Mouse (Mus musculus) limb, embryonic 11.5 days (tissue): ENCODE measurements around the gene Ydjc. TPM values are rescaled to one million over a fixed set of nuclear protein-coding genes. Genes with fewer than 3 reads are reported as not detected.

Source experiments
- ATAC-seq: fragments of 200-750 bp; cut with Nextera tagmentation; 2 replicates; pipeline ENCODE4 v1.8.0; 2017; ENCODE audit warnings: low read depth; ENCODE audit not compliant: insufficient number of reproducible peaks, low FRiP score, low TSS enrichment
- DNase-seq: peaks from one replicate; pipeline ENCODE4 v3.0.0-alpha.2; 2015; ENCODE audit warnings: low spot score
- H3K27ac ChIP-seq: fragments of 300-500 bp; sonication (generic); replicated peaks from 2 replicates; pipeline ENCODE4 v1.5.1; 2014; ENCODE audit warnings: low read depth, mild to moderate bottlenecking, low read length
- H3K27me3 ChIP-seq: fragments of 300-500 bp; sonication (generic); 2 replicates; pipeline ENCODE4 v1.6.1; 2014; ENCODE audit warnings: mild to moderate bottlenecking, low read length, mixed read lengths; ENCODE audit not compliant: control insufficient read depth, insufficient read depth
- H3K36me3 ChIP-seq: fragments of 300-500 bp; sonication (generic); 2 replicates; pipeline ENCODE4 v1.6.1; 2014; ENCODE audit warnings: mild to moderate bottlenecking, low read length, moderate library complexity, mixed read lengths; ENCODE audit not compliant: control insufficient read depth, insufficient read depth
- H3K4me1 ChIP-seq: fragments of 300-500 bp; sonication (generic); 2 replicates; pipeline ENCODE4 v1.6.1; 2014; ENCODE audit warnings: low read length, mixed read lengths; ENCODE audit not compliant: control insufficient read depth, insufficient read depth
- H3K4me2 ChIP-seq: fragments of 300-500 bp; sonication (generic); 2 replicates; pipeline ENCODE4 v1.6.1; 2014; ENCODE audit warnings: low read depth, mild to moderate bottlenecking, moderate library complexity; ENCODE audit not compliant: severe bottlenecking
- H3K4me3 ChIP-seq: fragments of 300-500 bp; sonication (generic); 2 replicates; pipeline ENCODE4 v1.5.1; 2014; ENCODE audit warnings: low read depth, low read length
- H3K9ac ChIP-seq: fragments of 300-500 bp; sonication (generic); 2 replicates; pipeline ENCODE4 v1.6.1; 2014; ENCODE audit warnings: mild to moderate bottlenecking, low read length
- H3K9me3 ChIP-seq: fragments of 300-500 bp; sonication (generic); 2 replicates; pipeline ENCODE4 v1.6.1; 2016; ENCODE audit warnings: low read length; ENCODE audit not compliant: control insufficient read depth
- WGBS: fragments of 180-500 bp; shearing (Covaris S2); extraction: QIAGEN DNeasy Blood & Tissue Kit; methylation state at CpG from one replicate; pipeline ENCODE4 v1.1.7; 2014; 5-methylcytosine and 5-hydroxymethylcytosine counted together
- polyA plus RNA-seq: library from polyadenylated mRNA; unstranded; fragments of >200 nt; fragmentation: Nextera tagmentation; extraction: Ambion mirVana; gene quantifications from 2 replicates; pipeline ENCODE4 v1.2.1, GENCODE M21; 2014

Gene Ydjc
- polyA plus RNA-seq, 1 experiment from 2014 or later: 3.6 TPM

- Histone ChIP-seq H3K36me3 (peaks cover 17% of the 10 kb centered on the region), H3K9ac (peak within 1 kb of the TSS; percentile 66), H3K27ac (peak within 1 kb of the TSS; percentile 4; the same call in 1 of the 2 replicates), H3K4me3 (peak within 1 kb of the TSS; percentile 56), H3K4me2 (peak within 1 kb of the TSS; percentile 64), H3K9me3 (no peaks in the 10 kb centered on the region), H3K4me1 (peaks cover 3% of the 10 kb centered on the region), H3K27me3 (no peaks in the 10 kb centered on the region)
- WGBS: 1% methylated on average over 24 of the region's 25 CpGs
- ATAC-seq: peak; percentile 87
- peak; percentile 90 for DNase-seq
Measured at GRCm38 (mm10) chr16:17124871-17125520, 19.4 kb upstream of the Ydjc start, which contains the start of gene 2610318N02Rik. TSS of gene 2610318N02Rik (minus strand) at chr16:17125167.

- Histone ChIP-seq H3K4me1 (peaks cover 11% of the 10 kb centered on the region), H3K9ac (no peak overlapping the region), H3K9me3 (no peaks in the 10 kb centered on the region), H3K4me2 (no peak overlapping the region), H3K4me3 (no peak overlapping the region), H3K27me3 (no peaks in the 10 kb centered on the region), H3K36me3 (peaks cover 3% of the 10 kb centered on the region), H3K27ac (no peak overlapping the region)
- WGBS: 97% methylated on average over 1 of the region's 1 CpGs
- no peak for DNase-seq
- ATAC-seq: no peak
Measured at GRCm38 (mm10) chr16:17127292-17127691, 17.1 kb upstream of the Ydjc start.

GRCm38 (mm10) chr16:17131191-17132088 lies 13.0 kb upstream of the Ydjc start:
- ATAC-seq (peak; percentile 85), DNase-seq (peak; percentile 59)
- Histone ChIP-seq H3K9me3 (no peaks in the 10 kb centered on the region), H3K4me2 (peak overlapping the region; percentile 96), H3K27ac (peak overlapping the region; percentile 45), H3K4me1 (0 out of 2 replicates have a peak, but pooled peaks cover 8% of the 10 kb centered on the region), H3K9ac (peak overlapping the region; percentile 76), H3K36me3 (no peaks in the 10 kb centered on the region), H3K27me3 (no peaks in the 10 kb centered on the region), H3K4me3 (peak overlapping the region; percentile 67)
- 4% methylated on average over 43 of the region's 43 CpGs for WGBS

- under 1% methylated on average over 47 of the region's 47 CpGs for WGBS
Measured at GRCm38 (mm10) chr16:17132089-17132905, 12.1 kb upstream of the Ydjc start, which contains the start of gene Sdf2l1. TSS of gene Sdf2l1 (minus strand) at chr16:17132383.

GRCm38 (mm10) chr16:17132906-17133200 lies 11.6 kb upstream of the Ydjc start:
- no peaks in the 10 kb centered on the region for H3K9me3 ChIP-seq
- peak overlapping the region; percentile 96 for H3K4me2 ChIP-seq
- WGBS: 46% methylated on average over 7 of the region's 7 CpGs
- ATAC-seq (no peak), DNase-seq (peak; percentile 42)
- no peaks in the 10 kb centered on the region for H3K36me3 ChIP-seq
- peak overlapping the region; percentile 49 for H3K9ac ChIP-seq
- 0 out of 2 replicates have a peak, but pooled peaks cover 8% of the 10 kb centered on the region for H3K4me1 ChIP-seq
- no peak overlapping the region; the same call in 1 of the 2 replicates for H3K27ac ChIP-seq
- peak overlapping the region; percentile 67 for H3K4me3 ChIP-seq
- H3K27me3 ChIP-seq: no peaks in the 10 kb centered on the region

More at GRCm38 (mm10) chr16:17132089-17132905, 12.1 kb upstream of the Ydjc start, which contains the start of gene Sdf2l1:
- Histone ChIP-seq H3K27ac (peak within 1 kb of the TSS; percentile 45), H3K27me3 (no peaks in the 10 kb centered on the region), H3K4me1 (0 out of 2 replicates have a peak, but pooled peaks cover 8% of the 10 kb centered on the region), H3K4me2 (peak within 1 kb of the TSS; percentile 96), H3K9ac (peak within 1 kb of the TSS; percentile 76), H3K36me3 (no peaks in the 10 kb centered on the region), H3K9me3 (no peaks in the 10 kb centered on the region), H3K4me3 (peak within 1 kb of the TSS; percentile 67)
- peak; percentile 99 for DNase-seq
- ATAC-seq: peak; percentile 99

GRCm38 (mm10) chr16:17137355-17137754 lies 7.1 kb upstream of the Ydjc start:
- ATAC-seq: no peak
- Histone ChIP-seq H3K27ac (no peak overlapping the region), H3K4me2 (no peak overlapping the region), H3K4me3 (no peak overlapping the region), H3K27me3 (no peaks in the 10 kb centered on the region), H3K9me3 (no peaks in the 10 kb centered on the region), H3K9ac (no peak overlapping the region), H3K36me3 (no peaks in the 10 kb centered on the region), H3K4me1 (no peaks in the 10 kb centered on the region)
- 82% methylated on average over 15 of the region's 15 CpGs for WGBS
- DNase-seq: no peak

GRCm38 (mm10) chr16:17146772-17147235 lies 2.4 kb downstream of the Ydjc start, which contains the start of gene Ccdc116:
TSS of gene Ccdc116 (minus strand) at chr16:17147229.
- ATAC-seq (peak; percentile 77), DNase-seq (peak; percentile 89)
- 0% methylated on average over 34 of the region's 34 CpGs for WGBS
- Histone ChIP-seq H3K9me3 (no peaks in the 10 kb centered on the region), H3K27ac (no peak within 1 kb of the TSS), H3K4me1 (peaks cover 11% of the 10 kb centered on the region; the same call in 1 of the 2 replicates), H3K36me3 (no peaks in the 10 kb centered on the region), H3K4me2 (peak within 1 kb of the TSS; percentile 98), H3K27me3 (peaks cover 6% of the 10 kb centered on the region), H3K9ac (peak within 1 kb of the TSS; percentile 56), H3K4me3 (peak within 1 kb of the TSS; percentile 55)
